Mouse (Mus musculus) midbrain, embryonic 14.5 days (tissue): ENCODE measurements at regions not wholly inside any gene's neighbourhood (a gene's known extent, or its start where the extent isn't known, plus 50 kb on each side); places are given as distances from the start of the nearest gene placed in this dataset.

Source experiments
- ATAC-seq: fragments of 200-750 bp; cut with Nextera tagmentation; 2 replicates; pipeline ENCODE4 v1.8.0; 2017; ENCODE audit warnings: moderate number of reproducible peaks, moderate library complexity; ENCODE audit not compliant: low FRiP score, low TSS enrichment
- DNase-seq: peaks from one replicate; pipeline ENCODE4 v3.0.0-alpha.2; 2015
- H3K27ac ChIP-seq: fragments of 300-500 bp; sonication (generic); replicated peaks from 2 replicates; pipeline ENCODE4 v1.5.1; 2014; ENCODE audit warnings: mild to moderate bottlenecking, low read depth, low read length, moderate library complexity
- H3K27me3 ChIP-seq: fragments of 300-500 bp; sonication (generic); 2 replicates; pipeline ENCODE4 v1.6.1; 2014; ENCODE audit warnings: low read length, control low read depth, mixed read lengths; ENCODE audit not compliant: control insufficient read depth, insufficient read depth
- H3K36me3 ChIP-seq: fragments of 300-500 bp; sonication (generic); 2 replicates; pipeline ENCODE4 v1.6.1; 2014; ENCODE audit warnings: low read length, control low read depth; ENCODE audit not compliant: control insufficient read depth, insufficient read depth
- H3K4me1 ChIP-seq: fragments of 300-500 bp; sonication (generic); 2 replicates; pipeline ENCODE4 v1.6.1; 2014; ENCODE audit warnings: mild to moderate bottlenecking, antibody characterized with exemption, low read length, control low read depth; ENCODE audit not compliant: control insufficient read depth, insufficient read depth
- H3K4me2 ChIP-seq: fragments of 300-500 bp; sonication (generic); 2 replicates; pipeline ENCODE4 v1.6.1; 2014; ENCODE audit warnings: mild to moderate bottlenecking, low read length, moderate library complexity
- H3K4me3 ChIP-seq: fragments of 300-500 bp; sonication (generic); replicated peaks from 2 replicates; pipeline ENCODE4 v1.5.1; 2014; ENCODE audit warnings: low read depth, low read length
- H3K9ac ChIP-seq: fragments of 300-500 bp; sonication (generic); replicated peaks from 2 replicates; pipeline ENCODE4 v1.6.1; 2014; ENCODE audit warnings: mild to moderate bottlenecking, low read length, moderate library complexity
- H3K9me3 ChIP-seq: fragments of 300-500 bp; sonication (generic); 2 replicates; pipeline ENCODE4 v1.6.1; 2016; ENCODE audit warnings: low read length, control low read depth, mixed read lengths; ENCODE audit not compliant: control insufficient read depth
- WGBS: fragments of 180-500 bp; shearing (Covaris S2); extraction: QIAGEN DNeasy Blood & Tissue Kit; methylation state at CpG from one replicate; pipeline ENCODE4 v1.1.7; 2014; 5-methylcytosine and 5-hydroxymethylcytosine counted together

DNA sequence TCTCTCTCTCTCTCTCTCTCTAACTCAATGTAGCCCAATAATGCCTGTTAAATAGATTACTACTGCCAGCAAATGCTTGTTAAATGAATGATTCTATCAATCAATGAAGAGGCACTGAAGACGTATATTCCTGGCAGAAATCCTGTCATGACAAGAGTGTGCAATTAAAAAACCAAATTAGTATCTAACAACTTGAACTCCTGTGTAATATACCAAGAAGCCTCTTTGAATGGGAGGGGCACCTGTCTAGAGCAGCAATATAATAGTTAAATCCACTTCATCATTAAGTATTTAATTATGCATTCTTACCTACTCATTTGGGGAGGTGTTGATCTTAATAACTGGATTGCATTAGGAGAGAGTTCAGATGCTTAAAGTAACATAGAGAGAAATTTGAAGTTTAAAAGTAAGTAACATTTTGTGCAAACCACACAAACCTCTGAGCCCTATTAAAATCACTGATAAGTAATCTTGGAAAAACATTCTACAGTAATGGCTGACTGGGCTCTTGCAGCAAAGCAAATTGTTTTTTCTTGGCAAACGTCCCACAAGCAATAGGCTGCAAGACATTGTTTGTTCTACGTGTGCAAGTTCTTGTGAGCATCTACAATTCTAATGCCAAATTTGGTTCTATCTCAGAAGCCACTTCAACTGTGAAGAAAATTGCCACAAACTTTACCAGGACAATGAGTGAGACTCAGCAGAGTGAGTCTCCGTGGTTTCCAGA, 719.7 kb upstream of the Cited2 start:
- Histone ChIP-seq H3K27ac (no peak overlapping the region), H3K9me3 (no peaks in the 10 kb centered on the region), H3K4me2 (no peak overlapping the region), H3K4me1 (no peaks in the 10 kb centered on the region), H3K4me3 (no peak overlapping the region), H3K9ac (no peak overlapping the region), H3K36me3 (no peaks in the 10 kb centered on the region), H3K27me3 (no peaks in the 10 kb centered on the region)
- 70% methylated on average over 4 of the region's 4 CpGs for WGBS
- DNase-seq (peak; percentile 23), ATAC-seq (no peak)

DNA sequence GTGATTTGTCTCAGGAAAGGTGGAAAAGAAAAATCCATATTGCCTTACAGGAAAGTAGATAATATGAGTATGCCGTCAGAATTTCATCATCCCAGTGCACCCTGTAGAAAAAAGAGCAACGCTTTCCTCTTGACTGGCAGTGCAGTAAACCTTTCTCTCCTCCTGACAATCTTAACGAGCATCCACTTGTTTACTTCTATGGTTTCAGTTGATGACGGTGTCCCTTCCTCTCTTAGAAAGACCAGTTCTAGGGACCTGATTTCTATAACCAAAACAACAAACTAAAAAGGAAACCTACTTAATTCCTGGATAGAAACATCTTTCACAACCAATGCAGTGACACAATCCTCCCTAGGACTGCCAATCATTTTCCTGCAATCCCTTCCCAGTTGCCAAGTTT, 714.3 kb upstream of the Cited2 start:
- 67% methylated on average over 4 of the region's 4 CpGs for WGBS
- no peaks in the 10 kb centered on the region for H3K9me3 ChIP-seq
- H3K9ac ChIP-seq = no peak overlapping the region
- no peak overlapping the region for H3K4me3 ChIP-seq
- H3K4me1 ChIP-seq = no peaks in the 10 kb centered on the region
- no peak overlapping the region for H3K4me2 ChIP-seq
- DNase-seq (no peak), ATAC-seq (no peak)
- no peaks in the 10 kb centered on the region for H3K36me3 ChIP-seq
- H3K27ac ChIP-seq = no peak overlapping the region
- H3K27me3 ChIP-seq = no peaks in the 10 kb centered on the region

- Histone ChIP-seq H3K9ac (no peak overlapping the region), H3K4me2 (no peak overlapping the region), H3K9me3 (no peaks in the 10 kb centered on the region), H3K36me3 (no peaks in the 10 kb centered on the region), H3K27ac (no peak overlapping the region), H3K27me3 (no peaks in the 10 kb centered on the region), H3K4me1 (no peaks in the 10 kb centered on the region), H3K4me3 (no peak overlapping the region)
- WGBS = 93% methylated on average over 3 of the region's 3 CpGs
- ATAC-seq = no peak
- DNase-seq = no peak
Measured at GRCm38 (mm10) chr10:17010047-17010446, 713.0 kb upstream of the Cited2 start.

DNA sequence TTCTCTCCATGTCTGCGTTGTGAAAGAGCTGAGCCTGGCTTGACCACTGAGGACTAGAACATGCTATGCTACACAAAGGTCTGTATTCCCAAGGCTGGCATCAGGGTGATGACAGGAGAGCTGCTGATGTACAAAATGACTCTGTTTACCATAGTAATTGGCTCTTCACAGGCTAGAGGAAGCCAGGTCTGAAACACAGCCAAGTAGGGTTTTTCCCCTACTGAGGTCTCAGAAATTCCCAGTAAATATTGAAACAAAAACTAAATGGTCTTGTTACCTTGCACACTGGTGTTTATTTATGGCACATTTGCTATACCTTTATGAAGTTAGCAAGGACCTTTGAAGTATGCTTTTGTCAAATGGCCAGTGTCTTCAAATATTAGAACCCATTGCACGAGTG, 711.1 kb upstream of the Cited2 start:
- ATAC-seq = no peak
- Histone ChIP-seq H3K4me1 (no peaks in the 10 kb centered on the region), H3K9ac (no peak overlapping the region), H3K4me2 (no peak overlapping the region), H3K27me3 (no peaks in the 10 kb centered on the region), H3K27ac (no peak overlapping the region), H3K9me3 (no peaks in the 10 kb centered on the region), H3K36me3 (no peaks in the 10 kb centered on the region), H3K4me3 (no peak overlapping the region)
- WGBS = 88% methylated on average over 2 of the region's 2 CpGs
- no peak for DNase-seq

DNA sequence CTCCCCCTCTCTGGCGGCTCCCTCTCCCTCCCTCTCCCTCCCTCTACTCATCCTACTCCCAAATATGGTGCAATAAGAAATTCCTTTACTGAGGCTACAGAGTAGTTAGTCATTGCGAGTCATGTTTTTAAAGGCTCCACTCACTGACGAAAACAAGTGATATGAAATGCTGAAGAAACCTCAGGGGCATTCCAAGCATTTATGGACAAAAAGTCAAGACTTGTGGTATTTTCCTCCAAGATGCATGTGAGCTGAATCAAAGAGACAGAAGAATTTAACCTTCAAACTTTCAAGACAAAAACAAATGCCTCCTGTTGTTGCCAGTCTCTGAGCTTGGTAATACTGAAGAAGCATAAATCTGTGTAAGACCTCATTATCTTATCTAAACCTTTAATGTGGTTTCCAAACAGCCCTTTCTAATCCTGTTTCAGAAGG, 710.5 kb upstream of the Cited2 start:
- 78% methylated on average over 3 of the region's 3 CpGs for WGBS
- Histone ChIP-seq H3K4me1 (no peaks in the 10 kb centered on the region), H3K27ac (no peak overlapping the region), H3K27me3 (no peaks in the 10 kb centered on the region), H3K9ac (no peak overlapping the region), H3K4me3 (no peak overlapping the region), H3K36me3 (no peaks in the 10 kb centered on the region), H3K4me2 (no peak overlapping the region), H3K9me3 (no peaks in the 10 kb centered on the region)
- DNase-seq (no peak), ATAC-seq (no peak)

DNA sequence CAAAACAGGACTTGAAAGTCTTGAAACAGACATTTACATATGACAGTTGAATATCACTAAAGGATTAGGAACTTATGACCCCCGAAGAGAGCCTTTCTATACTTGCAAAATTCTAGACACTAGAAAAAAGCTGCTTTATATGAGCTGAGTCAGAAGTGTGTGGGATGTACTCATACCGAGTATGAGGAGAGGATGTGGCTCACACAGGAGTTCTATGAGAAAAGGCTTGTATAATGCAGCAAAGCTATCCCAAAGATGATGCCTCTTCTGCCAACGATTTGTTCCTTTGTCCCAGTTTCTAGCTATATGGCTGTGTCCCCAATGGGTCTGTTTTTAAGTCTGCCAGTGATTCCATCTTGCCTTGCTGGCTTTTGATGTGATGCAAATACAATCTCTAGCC, 708.2 kb upstream of the Cited2 start:
- WGBS = 86% methylated on average over 3 of the region's 3 CpGs
- no peak overlapping the region for H3K27ac ChIP-seq
- no peaks in the 10 kb centered on the region for H3K36me3 ChIP-seq
- H3K27me3 ChIP-seq = no peaks in the 10 kb centered on the region
- H3K4me2 ChIP-seq = no peak overlapping the region
- H3K4me3 ChIP-seq = no peak overlapping the region
- ATAC-seq = no peak
- no peak for DNase-seq
- H3K9me3 ChIP-seq = no peaks in the 10 kb centered on the region
- no peaks in the 10 kb centered on the region for H3K4me1 ChIP-seq
- no peak overlapping the region for H3K9ac ChIP-seq

DNA sequence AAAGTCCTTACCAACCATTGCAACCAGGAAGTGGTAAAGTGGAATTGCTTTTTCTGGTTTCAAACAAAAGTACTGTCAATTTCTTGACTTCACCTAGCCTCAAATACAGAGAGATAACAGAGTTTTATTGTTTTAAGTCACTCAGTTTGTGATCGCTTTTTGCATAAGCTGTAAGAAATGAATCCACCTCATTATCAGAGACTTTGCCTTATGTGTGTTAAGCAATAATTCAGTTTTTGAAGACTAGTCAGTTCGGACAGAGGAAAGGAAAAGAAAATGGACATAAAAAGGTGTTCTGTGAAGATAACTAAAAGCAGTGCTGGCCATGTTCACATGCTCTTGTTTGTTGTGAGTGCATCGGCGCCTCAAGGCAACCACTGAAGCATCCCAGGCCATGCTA, 706.2 kb upstream of the Cited2 start:
- ATAC-seq = no peak
- 86% methylated on average over 4 of the region's 4 CpGs for WGBS
- no peak for DNase-seq
- H3K9me3 ChIP-seq = no peaks in the 10 kb centered on the region
- no peaks in the 10 kb centered on the region for H3K27me3 ChIP-seq
- H3K36me3 ChIP-seq = no peaks in the 10 kb centered on the region
- H3K4me2 ChIP-seq = no peak overlapping the region
- H3K9ac ChIP-seq = no peak overlapping the region
- no peak overlapping the region for H3K4me3 ChIP-seq
- H3K27ac ChIP-seq = no peak overlapping the region
- no peaks in the 10 kb centered on the region; the same call in 1 of the 2 replicates for H3K4me1 ChIP-seq

DNA sequence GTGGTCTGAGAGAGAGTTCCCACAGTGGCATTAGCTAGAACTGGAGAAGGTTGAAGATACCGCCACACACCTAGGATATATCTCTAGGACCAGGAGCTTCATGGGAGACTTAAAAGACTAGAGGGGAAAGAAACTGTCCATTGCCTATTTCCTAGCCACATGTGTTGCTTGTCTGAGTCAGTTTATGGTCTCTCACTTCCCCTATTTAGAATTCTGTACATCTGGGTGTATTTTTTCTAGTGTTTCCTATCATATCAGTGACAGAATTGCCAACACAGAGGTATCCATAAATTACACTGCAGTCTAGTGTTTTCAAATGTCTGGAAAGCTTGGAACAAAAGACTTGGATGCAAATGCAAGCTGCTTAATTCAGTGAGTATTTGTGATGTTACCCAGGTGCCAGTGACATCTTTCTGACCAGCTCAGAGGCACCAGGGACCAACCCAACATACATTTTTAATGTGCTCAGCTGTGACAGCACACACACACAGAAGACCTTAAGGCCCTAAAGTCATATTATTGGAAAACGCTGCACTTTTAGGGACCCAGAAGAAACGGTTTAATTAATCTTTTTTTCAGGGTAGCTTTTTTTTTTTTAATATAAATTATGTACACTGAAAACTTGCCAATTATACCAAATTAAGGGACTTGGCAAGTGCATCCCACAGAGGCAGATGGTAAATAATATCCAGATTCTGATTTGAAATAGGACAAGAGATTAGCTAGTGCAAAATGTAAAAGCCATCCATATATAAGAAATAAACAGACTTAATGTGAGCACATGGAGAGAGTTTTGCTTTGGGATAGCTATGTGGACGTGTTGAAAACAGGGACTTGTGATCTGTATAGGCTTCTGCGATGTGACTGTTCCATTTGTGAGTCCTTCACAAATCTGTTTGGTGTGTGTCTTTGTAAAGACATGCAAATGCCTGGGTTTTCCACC, 700.5 kb upstream of the Cited2 start:
- ATAC-seq = peak; percentile 68; the same call in 1 of the 2 replicates
- Histone ChIP-seq H3K27me3 (no peaks in the 10 kb centered on the region), H3K4me3 (no peak overlapping the region), H3K4me2 (no peak overlapping the region), H3K4me1 (no peaks in the 10 kb centered on the region; the same call in 1 of the 2 replicates), H3K27ac (peak overlapping the region; percentile 55), H3K9ac (no peak overlapping the region), H3K9me3 (no peaks in the 10 kb centered on the region), H3K36me3 (no peaks in the 10 kb centered on the region)
- peak; percentile 62 for DNase-seq
- 62% methylated on average over 5 of the region's 5 CpGs for WGBS
